14 mouse cellular contexts compared by ENCODE assay signal in the genomic region with DNA sequence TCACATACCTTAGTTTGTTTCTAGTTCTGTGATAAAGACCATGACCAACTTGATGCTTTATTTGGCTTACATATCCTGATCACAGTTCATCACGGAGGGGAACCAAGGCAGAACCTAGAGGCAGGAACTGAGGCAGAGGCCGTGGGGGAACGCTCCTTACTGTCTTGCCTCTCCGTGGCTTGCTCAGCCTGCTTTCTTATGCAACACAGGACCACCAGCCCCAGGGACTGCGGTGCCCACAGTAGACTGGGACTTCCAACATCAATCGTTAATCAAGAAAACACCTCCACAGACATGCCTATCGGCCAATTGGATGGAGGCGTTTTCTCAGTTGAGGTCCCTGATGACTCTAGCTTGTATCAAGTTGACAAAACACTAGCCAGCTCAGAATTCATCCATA.
DNase-seq lines count a peak whose midpoint lies in the region.
"Had no signal": no experiment of that assay in that cellular context is flagged by ENCODE, and none has a peak within 500 bp of the region (broad histone marks: within the 10 kb centered on the region; RNA-seq: fewer than 3 reads in every experiment).

No protein-coding gene starts in this region.

- DNase-seq in heart, adult 11 months, result peak; percentile 53
- no peak for DNase-seq in heart, postnatal 25 days (ENCODE audit: low spot score)
- DNase-seq in testis, postnatal 10 days (ENCODE audit: low spot score), result peak; percentile 23
- no peak for DNase-seq in testis, postnatal 14 days (ENCODE audit: low spot score)
- DNase-seq: adrenal gland, adult 2 months; adrenal gland, adult 8-10 months; adrenal gland, postnatal 10 days; adrenal gland, postnatal 14 days; adrenal gland, postnatal 25 days; adrenal gland, postnatal 36 days; B cell, adult 2 months; cerebellum, adult 11 months; cerebellum, adult 11-12 months; cerebellum, adult 18-20 months had no signal

- intact Hi-C loops in heart, postnatal 25 days (cut with DNase I), result no loop called here

Comparison
In these comparisons a context has a peak if more than half of its experiments do, and no peak if none do; other contexts are left out.
1. DNase-seq: peak in heart, adult 11 months (single experiment) and testis, postnatal 10 days (single experiment); none in heart, postnatal 25 days (single experiment) and testis, postnatal 14 days (single experiment).